Mouse (Mus musculus) cortical plate, adult 2 months (tissue): Measurements from ENCODE around the gene Eml6.

Experiments
- CTCF ChIP-seq: fragments of 200-500 bp; IDR thresholded peaks from 2 replicates; pipeline ENCODE4 v1.5.1; 2011; ENCODE audit warnings: mild to moderate bottlenecking, control low read depth, low read length; ENCODE audit not compliant: insufficient read depth; ENCODE audit errors: extremely low read depth
- POLR2A ChIP-seq: fragments of 200-500 bp; IDR thresholded peaks from 2 replicates; pipeline ENCODE4 v1.6.1; 2011; ENCODE audit warnings: mild to moderate bottlenecking, low read length, control low read depth; ENCODE audit not compliant: insufficient read depth; ENCODE audit errors: extremely low read depth

GRCm38 (mm10) chr11:29725167-29725566 is 300.7 kb downstream of the Eml6 start:
- TF ChIP-seq POLR2A: no peak
- no peak for TF ChIP-seq CTCF
